Mouse (Mus musculus) kidney, postnatal 0 days (tissue): ENCODE data around the gene Eef1akmt3. TPM values are rescaled to one million over a fixed set of nuclear protein-coding genes. Genes with fewer than 3 reads are reported as not detected.

Experiments used
- ATAC-seq: fragments of 200-750 bp; cut with Nextera tagmentation; replicated peaks from 2 replicates; pipeline ENCODE4 v1.8.0; 2017; ENCODE audit warnings: low read depth, moderate number of reproducible peaks, moderate TSS enrichment, moderate library complexity; ENCODE audit not compliant: low FRiP score
- DNase-seq: peaks from one replicate; pipeline ENCODE4 v3.0.0-alpha.2; 2016; ENCODE audit warnings: low spot score
- H3K27ac ChIP-seq: fragments of 300-500 bp; sonication (generic); 2 replicates; pipeline ENCODE4 v1.5.1; 2014; ENCODE audit warnings: mild to moderate bottlenecking
- H3K27me3 ChIP-seq: fragments of 300-500 bp; sonication (generic); 2 replicates; pipeline ENCODE4 v1.6.1; 2014; ENCODE audit warnings: low read length, mixed read lengths; ENCODE audit not compliant: insufficient read depth
- H3K36me3 ChIP-seq: fragments of 300-500 bp; sonication (generic); 2 replicates; pipeline ENCODE4 v1.6.1; 2014; ENCODE audit warnings: low read length, mixed read lengths; ENCODE audit not compliant: insufficient read depth
- H3K4me1 ChIP-seq: fragments of 300-500 bp; sonication (generic); replicated peaks from 2 replicates; pipeline ENCODE4 v1.6.1; 2014; ENCODE audit warnings: antibody characterized with exemption, low read length, mixed read lengths; ENCODE audit not compliant: insufficient read depth
- H3K4me2 ChIP-seq: fragments of 300-500 bp; sonication (generic); 2 replicates; pipeline ENCODE4 v1.6.1; 2014; ENCODE audit warnings: mild to moderate bottlenecking, low read length, moderate library complexity, mixed read lengths
- H3K4me3 ChIP-seq: fragments of 300-500 bp; sonication (generic); replicated peaks from 2 replicates; pipeline ENCODE4 v1.5.1; 2014; ENCODE audit warnings: low read depth, low read length
- H3K9ac ChIP-seq: fragments of 300-500 bp; sonication (generic); 2 replicates; pipeline ENCODE4 v1.6.1; 2014; ENCODE audit warnings: low read depth, low read length
- H3K9me3 ChIP-seq: fragments of 300-500 bp; sonication (generic); replicated peaks from 2 replicates; pipeline ENCODE4 v1.6.1; 2016; ENCODE audit warnings: low read length, inconsistent platforms, mixed read lengths
- CTCF ChIP-seq: IDR thresholded peaks from 2 replicates; pipeline ENCODE4 v1.5.1; 2016; ENCODE audit warnings: antibody characterized with exemption, low read depth, mild to moderate bottlenecking, moderate library complexity
- WGBS: fragments of 180-500 bp; shearing (Covaris S2); extraction: QIAGEN DNeasy Blood & Tissue Kit; methylation state at CpG from one replicate; pipeline ENCODE4 v1.1.7; 2014; 5-methylcytosine and 5-hydroxymethylcytosine counted together
- polyA plus RNA-seq: library from polyadenylated mRNA; unstranded; fragments of >200 nt; fragmentation: Nextera tagmentation; extraction: Ambion mirVana; gene quantifications from 2 replicates; pipeline ENCODE4 v1.2.1, GENCODE M21; 2015

The Eef1akmt3 gene
- polyA plus RNA-seq, 1 experiment from 2014 or later, result 0.89 TPM

DNA sequence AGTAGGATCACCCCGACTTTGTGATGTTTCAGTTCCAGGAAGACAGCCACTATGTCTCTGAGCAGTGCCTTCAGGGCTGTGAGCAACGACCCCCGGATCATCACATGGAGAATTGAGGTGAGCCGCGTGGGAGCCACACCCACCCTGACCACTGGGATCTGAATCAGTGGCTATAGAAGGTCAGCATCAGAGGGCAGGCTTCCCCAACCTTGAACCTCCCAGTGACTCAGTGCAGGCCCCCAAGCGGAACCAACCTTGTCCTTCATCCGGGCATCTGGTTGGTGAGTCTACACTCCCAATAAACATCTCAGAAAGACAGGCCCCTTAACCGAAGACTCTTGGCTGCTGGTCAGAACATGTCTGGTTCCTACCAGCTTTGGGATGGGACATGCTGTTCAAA is 38.0 kb downstream of the Eef1akmt3 start:
- WGBS, result 71% methylated on average over 8 of the region's 8 CpGs
- no peaks in the 10 kb centered on the region for H3K27me3 ChIP-seq
- no peak overlapping the region for H3K27ac ChIP-seq
- H3K9ac ChIP-seq, result no peak overlapping the region
- H3K4me3 ChIP-seq, result no peak overlapping the region
- H3K4me1 ChIP-seq, result no peaks in the 10 kb centered on the region
- no peak overlapping the region for H3K4me2 ChIP-seq
- TF ChIP-seq CTCF, result no peak
- H3K9me3 ChIP-seq, result no peaks in the 10 kb centered on the region
- peaks cover 13% of the 10 kb centered on the region for H3K36me3 ChIP-seq
- ATAC-seq (no peak), DNase-seq (no peak)

- no peak for TF ChIP-seq CTCF
- 88% methylated on average over 5 of the region's 5 CpGs for WGBS
- Histone ChIP-seq H3K27me3 (no peaks in the 10 kb centered on the region), H3K9ac (no peak overlapping the region), H3K4me3 (no peak overlapping the region), H3K4me1 (no peaks in the 10 kb centered on the region), H3K27ac (no peak overlapping the region), H3K9me3 (no peaks in the 10 kb centered on the region), H3K36me3 (peaks cover 18% of the 10 kb centered on the region), H3K4me2 (no peak overlapping the region)
- ATAC-seq (no peak), DNase-seq (no peak)
Measured at GRCm38 (mm10) chr10:127002765-127003164, 38.5 kb downstream of the Eef1akmt3 start.

DNA sequence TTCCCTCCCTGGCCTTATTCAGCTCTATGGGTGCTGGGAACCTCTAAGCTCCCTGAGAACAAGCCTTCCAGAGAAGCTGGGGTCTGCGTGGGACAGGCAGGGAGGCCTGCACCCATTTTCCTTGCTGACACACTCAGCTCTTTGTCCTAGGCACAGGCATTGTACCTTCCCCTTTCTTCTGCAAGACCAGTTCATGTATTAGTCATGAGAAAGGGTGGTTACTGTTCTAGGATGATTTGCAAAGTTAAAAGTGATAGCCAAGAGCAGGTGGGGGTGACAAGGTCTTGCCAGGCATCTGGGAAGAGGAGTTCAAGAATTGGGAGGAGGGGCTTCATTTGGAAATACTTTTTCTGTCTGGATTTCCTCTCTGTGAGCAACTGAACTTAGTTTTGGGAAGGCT is 39.3 kb downstream of the Eef1akmt3 start:
- no peak for ATAC-seq
- H3K36me3 ChIP-seq, result peaks cover 25% of the 10 kb centered on the region
- H3K27ac ChIP-seq, result no peak overlapping the region
- H3K4me1 ChIP-seq, result no peaks in the 10 kb centered on the region
- no peak overlapping the region for H3K9ac ChIP-seq
- no peak for DNase-seq
- no peaks in the 10 kb centered on the region for H3K9me3 ChIP-seq
- TF ChIP-seq CTCF, result no peak
- no peak overlapping the region for H3K4me2 ChIP-seq
- no peak overlapping the region for H3K4me3 ChIP-seq
- WGBS, result 80% methylated on average over 1 of the region's 1 CpGs
- no peaks in the 10 kb centered on the region for H3K27me3 ChIP-seq

GRCm38 (mm10) chr10:127001297-127001696 is 40.0 kb downstream of the Eef1akmt3 start:
- H3K4me3 ChIP-seq, result no peak overlapping the region
- TF ChIP-seq CTCF, result no peak
- DNase-seq (no peak), ATAC-seq (no peak)
- H3K27ac ChIP-seq, result no peak overlapping the region
- 78% methylated on average over 9 of the region's 9 CpGs for WGBS
- H3K4me2 ChIP-seq, result no peak overlapping the region
- H3K27me3 ChIP-seq, result no peaks in the 10 kb centered on the region
- peaks cover 25% of the 10 kb centered on the region for H3K36me3 ChIP-seq
- H3K4me1 ChIP-seq, result no peaks in the 10 kb centered on the region
- H3K9me3 ChIP-seq, result no peaks in the 10 kb centered on the region
- H3K9ac ChIP-seq, result no peak overlapping the region

- no peak within 1 kb of the TSS for H3K4me2 ChIP-seq
- no peak for ATAC-seq
- no peak within 1 kb of the TSS for H3K9ac ChIP-seq
- no peak for TF ChIP-seq CTCF
- no peaks in the 10 kb centered on the region for H3K9me3 ChIP-seq
- no peaks in the 10 kb centered on the region for H3K27me3 ChIP-seq
- H3K27ac ChIP-seq, result no peak within 1 kb of the TSS
- H3K4me3 ChIP-seq, result no peak within 1 kb of the TSS
- 87% methylated on average over 5 of the region's 5 CpGs for WGBS
- no peak for DNase-seq
- H3K36me3 ChIP-seq, result peaks cover 28% of the 10 kb centered on the region
- H3K4me1 ChIP-seq, result no peaks in the 10 kb centered on the region
Measured at GRCm38 (mm10) chr10:127000529-127000928, 40.8 kb downstream of the Eef1akmt3 start, which contains the start of gene Avil. Avil (plus strand) TSS chr10:127000709.

DNA sequence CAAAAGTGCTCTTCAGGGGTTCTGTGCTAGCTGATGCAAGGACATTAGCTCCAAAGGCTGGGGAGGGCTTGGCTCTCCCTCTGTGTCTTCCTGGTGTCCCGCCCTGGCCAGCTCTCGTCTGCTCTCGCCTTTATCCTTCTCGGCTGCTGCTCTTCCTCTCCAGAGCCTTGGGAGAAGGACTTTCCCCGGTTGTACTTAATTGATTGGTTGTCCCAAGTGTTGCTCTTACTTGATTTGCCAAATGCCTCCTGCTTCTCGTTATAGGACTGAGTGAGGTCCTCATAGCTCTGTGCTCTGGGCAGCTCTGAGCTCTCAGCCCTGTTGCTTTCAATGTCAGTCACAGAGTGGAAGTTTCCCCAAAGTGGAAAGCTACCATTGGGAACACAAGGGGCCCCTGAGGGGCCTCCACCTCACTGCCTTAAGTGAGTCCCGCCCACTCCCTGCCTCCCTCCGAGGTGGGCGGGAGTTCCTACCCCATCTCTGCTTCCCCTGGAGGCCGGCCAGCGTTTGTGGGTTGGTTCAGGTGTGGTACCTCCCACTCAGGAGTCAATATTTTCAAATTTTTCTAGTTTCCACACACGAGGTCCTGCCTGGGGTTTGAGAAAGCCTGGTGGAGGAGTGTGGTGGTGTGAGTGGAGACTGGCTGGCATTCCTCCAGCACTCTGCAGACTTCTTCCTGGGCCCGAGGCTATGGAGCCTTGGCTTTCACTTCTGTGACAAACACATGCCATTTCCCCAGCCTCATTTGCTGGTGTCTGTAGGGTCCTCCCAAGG is 43.8 kb downstream of the Eef1akmt3 start:
- Histone ChIP-seq H3K4me1 (no peaks in the 10 kb centered on the region), H3K27me3 (no peaks in the 10 kb centered on the region), H3K27ac (no peak overlapping the region), H3K4me3 (no peak overlapping the region), H3K9me3 (no peaks in the 10 kb centered on the region), H3K4me2 (no peak overlapping the region), H3K36me3 (peaks cover 58% of the 10 kb centered on the region), H3K9ac (no peak overlapping the region)
- WGBS, result 53% methylated on average over 13 of the region's 13 CpGs
- DNase-seq, result no peak
- no peak for ATAC-seq
- TF ChIP-seq CTCF, result no peak

- TF ChIP-seq CTCF, result no peak
Measured at GRCm38 (mm10) chr10:126993621-126994020, 47.7 kb downstream of the Eef1akmt3 start.

More at GRCm38 (mm10) chr10:126993621-126994020, 47.7 kb downstream of the Eef1akmt3 start:
- Histone ChIP-seq H3K27me3 (no peaks in the 10 kb centered on the region), H3K4me1 (peaks cover 6% of the 10 kb centered on the region; the same call in 1 of the 2 replicates), H3K36me3 (peaks cover 62% of the 10 kb centered on the region), H3K27ac (no peak overlapping the region), H3K4me3 (no peak overlapping the region), H3K9ac (no peak overlapping the region), H3K4me2 (no peak overlapping the region), H3K9me3 (no peaks in the 10 kb centered on the region)
- DNase-seq (no peak), ATAC-seq (no peak)
- 83% methylated on average over 3 of the region's 3 CpGs for WGBS
